Mouse (Mus musculus) erythroid progenitor cell, adult 5-6 weeks (primary cell): Measurements from ENCODE around the gene Tmem9. TPM values are rescaled to one million over a fixed set of nuclear protein-coding genes. Genes with fewer than 3 reads are reported as not detected.

Experiments
- ATAC-seq: replicated peaks from 2 replicates; pipeline ENCODE4 v1.8.0; 2016; ENCODE audit warnings: moderate number of reproducible peaks, mild to moderate bottlenecking, moderate TSS enrichment, inconsistent platforms; ENCODE audit not compliant: poor library complexity, low FRiP score, severe bottlenecking
- total RNA-seq, 2 experiments: library from RNA; stranded (forward) in 1 of 2; stranded (reverse) in 1 of 2; fragments of 150-400 nt in 1 of 2; fragments of 186-747, 209-891 nt in 1 of 2; gene quantifications; 2 replicates each; pipeline versions ENCODE4 v1.2.3 to v1.2.4; 2015 to 2017; ENCODE audit warnings: low replicate concordance in 2 of 2

Gene Tmem9
- total RNA-seq, 2 experiments from 2014 or later = 29.8 to 54.4 TPM

- peak; percentile 35 for ATAC-seq
These were observed 10.6 kb downstream of the Tmem9 start for GRCm38 (mm10) chr1:136018390-136019189.

- ATAC-seq = no peak
These were observed 22.3 kb downstream of the Tmem9 start for GRCm38 (mm10) chr1:136030201-136030600.

- ATAC-seq = no peak
These were observed 23.7 kb downstream of the Tmem9 start for GRCm38 (mm10) chr1:136031697-136032096.

GRCm38 (mm10) chr1:136032961-136033360, 25.0 kb downstream of the Tmem9 start:
- no peak for ATAC-seq

- ATAC-seq = no peak
These were observed 31.0 kb downstream of the Tmem9 start for GRCm38 (mm10) chr1:136038746-136039538.

- no peak for ATAC-seq
These were observed 32.5 kb downstream of the Tmem9 start for GRCm38 (mm10) chr1:136040452-136040851.

- ATAC-seq = no peak
These were observed 32.9 kb downstream of the Tmem9 start for GRCm38 (mm10) chr1:136040874-136041273.

GRCm38 (mm10) chr1:136045774-136046173, 37.8 kb downstream of the Tmem9 start:
- peak; percentile 69 for ATAC-seq

GRCm38 (mm10) chr1:136047432-136047831, 39.5 kb downstream of the Tmem9 start:
- ATAC-seq = 0 out of 2 replicates have a peak, but pooled peaks have one; percentile 56

GRCm38 (mm10) chr1:136047894-136048293, 39.9 kb downstream of the Tmem9 start:
- ATAC-seq = no peak

- ATAC-seq = no peak
These were observed 42.5 kb downstream of the Tmem9 start, which contains the start of gene Ascl5 for GRCm38 (mm10) chr1:136050312-136051012. Gene Ascl5 (plus strand): TSS chr1:136050804.

- no peak for ATAC-seq
These were observed 43.0 kb downstream of the Tmem9 start for GRCm38 (mm10) chr1:136051013-136051315.

GRCm38 (mm10) chr1:136051465-136051864, 43.5 kb downstream of the Tmem9 start:
- ATAC-seq = no peak

GRCm38 (mm10) chr1:136052547-136052946, 44.6 kb downstream of the Tmem9 start, which contains the start of gene Cacna1s:
Gene Cacna1s (plus strand): TSS chr1:136052750.
- ATAC-seq = no peak

- ATAC-seq = no peak
These were observed 47.8 kb downstream of the Tmem9 start for GRCm38 (mm10) chr1:136055771-136056170.

GRCm38 (mm10) chr1:136058594-136058993, 50.6 kb downstream of the Tmem9 start:
- ATAC-seq = no peak

- no peak for ATAC-seq
These were observed 53.3 kb downstream of the Tmem9 start for GRCm38 (mm10) chr1:136061041-136061789.

GRCm38 (mm10) chr1:136061790-136062141, 53.8 kb downstream of the Tmem9 start:
- ATAC-seq = no peak

- ATAC-seq = no peak
These were observed 56.0 kb downstream of the Tmem9 start for GRCm38 (mm10) chr1:136063991-136064390.

- no peak for ATAC-seq
These were observed 58.7 kb downstream of the Tmem9 start for GRCm38 (mm10) chr1:136066621-136067020.
